Mouse (Mus musculus) thymus, adult 2 months (tissue): ENCODE data around the gene Enpp3.

Source experiments
- CTCF ChIP-seq: fragments of 200-500 bp; IDR thresholded peaks from 2 replicates; pipeline ENCODE4 v1.5.1; 2012; ENCODE audit warnings: mild to moderate bottlenecking, control low read depth, low read length, moderate library complexity, borderline replicate concordance; ENCODE audit not compliant: control insufficient read depth, poor library complexity, insufficient read depth; ENCODE audit errors: extremely low read depth
- POLR2A ChIP-seq: fragments of 200-500 bp; IDR thresholded peaks from 2 replicates; pipeline ENCODE4 v1.6.1; 2012; ENCODE audit warnings: mild to moderate bottlenecking, low read length, control low read depth, moderate library complexity; ENCODE audit not compliant: control insufficient read depth, poor library complexity, insufficient read depth; ENCODE audit errors: extremely low read depth

GRCm38 (mm10) chr10:24784624-24785276 lies 57.9 kb downstream of the Enpp3 start:
- TF ChIP-seq POLR2A (no peak), CTCF (no peak)
